Mouse (Mus musculus): ENCODE measurements at regions not wholly inside any gene's neighbourhood (a gene's known extent, or its start where the extent isn't known, plus 50 kb on each side); places are given as distances from the start of the nearest gene placed in this dataset.
A peak's percentile ranks its signal among the peaks of the same experiment; 100 is the strongest.
"Not testable (repeated sequence)": the region's sequence is repeated elsewhere in the genome, so short reads cannot be mapped to it uniquely, and the experiment has no call there.

DNA sequence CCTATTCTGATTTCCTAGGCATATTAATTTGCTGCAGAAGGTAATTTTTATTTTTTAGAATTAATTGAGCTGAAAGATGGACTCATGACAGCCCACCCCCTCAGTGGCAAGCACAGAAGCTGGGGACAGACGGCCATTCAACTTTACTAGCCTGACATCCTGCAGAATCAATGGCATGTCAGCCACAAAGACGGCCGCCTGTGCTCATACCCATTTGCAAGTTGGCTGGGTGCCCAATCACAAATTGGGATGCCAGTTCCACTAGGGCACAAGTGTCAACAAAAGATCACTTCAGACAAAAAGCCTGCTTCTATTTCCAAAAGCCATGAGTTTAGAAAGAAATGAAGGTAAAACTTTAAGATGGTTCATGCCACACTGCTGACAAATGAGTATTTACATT, 447.0 kb downstream of the Nova1 start:
- H3K4me2 ChIP-seq (replicated peaks): no peak overlapping the region
- H3K9ac ChIP-seq: no peak overlapping the region
- 64% methylated on average over 3 of the region's 3 CpGs for WGBS
- no peaks in the 10 kb centered on the region for H3K4me1 ChIP-seq (replicated peaks)
- H3K27me3 ChIP-seq (replicated peaks): no peaks in the 10 kb centered on the region
- ATAC-seq: no peak
- H3K9me3 ChIP-seq: no peaks in the 10 kb centered on the region
- no peak overlapping the region for H3K4me3 ChIP-seq (replicated peaks)
- no peaks in the 10 kb centered on the region for H3K36me3 ChIP-seq
- H3K27ac ChIP-seq: no peak overlapping the region

- WGBS: 74% methylated on average over 1 of the region's 1 CpGs
These were observed 485.4 kb downstream of the Nova1 start for GRCm38 (mm10) chr12:46333376-46333775.

DNA sequence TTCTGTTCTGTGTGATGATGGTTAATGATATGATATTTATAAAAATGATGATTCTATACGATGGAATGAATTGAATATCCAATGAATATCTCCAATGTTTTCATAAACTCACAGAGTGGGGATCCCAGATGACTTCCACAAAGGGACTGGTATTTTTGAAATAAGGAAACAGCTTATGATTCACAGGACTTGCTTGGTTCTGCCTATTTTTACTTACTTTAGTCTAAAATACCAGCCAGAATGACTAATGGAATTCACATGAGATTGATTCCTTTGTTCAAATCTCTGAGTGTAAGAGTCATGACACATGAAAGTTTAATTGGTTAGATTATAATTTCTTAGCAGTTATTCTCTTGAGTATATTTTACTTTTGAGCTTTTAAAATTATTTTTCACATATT, 490.9 kb downstream of the Nova1 start:
- H3K9ac ChIP-seq: no peak overlapping the region
- ATAC-seq: no peak
- H3K36me3 ChIP-seq: no peaks in the 10 kb centered on the region
- no peaks in the 10 kb centered on the region for H3K4me1 ChIP-seq (replicated peaks)
- H3K4me2 ChIP-seq (replicated peaks): no peak overlapping the region
- H3K27ac ChIP-seq: no peak overlapping the region
- no peak overlapping the region for H3K4me3 ChIP-seq (replicated peaks)
- H3K9me3 ChIP-seq: no peaks in the 10 kb centered on the region
- 78% methylated on average over 1 of the region's 1 CpGs for WGBS
- H3K27me3 ChIP-seq (replicated peaks): no peaks in the 10 kb centered on the region

More at GRCm38 (mm10) chr12:46333376-46333775, 485.4 kb downstream of the Nova1 start:
- no peak overlapping the region for H3K4me3 ChIP-seq (replicated peaks)
- no peak overlapping the region for H3K27ac ChIP-seq
- H3K9me3 ChIP-seq: no peaks in the 10 kb centered on the region
- H3K9ac ChIP-seq: no peak overlapping the region
- ATAC-seq: no peak
- H3K36me3 ChIP-seq: no peaks in the 10 kb centered on the region
- H3K27me3 ChIP-seq (replicated peaks): no peaks in the 10 kb centered on the region
- no peaks in the 10 kb centered on the region for H3K4me1 ChIP-seq (replicated peaks)
- H3K4me2 ChIP-seq (replicated peaks): no peak overlapping the region

DNA sequence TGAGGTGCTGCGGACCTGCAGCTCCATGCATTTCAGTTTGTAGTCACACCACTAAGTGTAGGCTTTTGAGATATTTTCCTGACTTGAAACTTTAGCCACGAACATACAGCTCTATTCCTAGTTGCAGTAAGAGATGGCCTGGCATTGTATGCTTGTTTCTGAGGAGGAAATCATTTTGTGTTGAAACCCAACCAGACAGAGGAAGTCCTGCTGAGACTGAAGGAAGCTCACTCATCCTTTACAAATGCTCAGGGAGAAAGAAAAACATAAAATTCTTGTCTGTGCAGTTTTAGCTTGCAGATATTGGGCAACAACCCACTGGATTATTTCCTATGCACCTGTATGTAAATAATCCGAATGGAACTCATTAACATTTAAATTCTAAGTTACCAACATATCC, 495.5 kb downstream of the Nova1 start:
- H3K4me3 ChIP-seq (replicated peaks): no peak overlapping the region
- H3K9ac ChIP-seq: no peak overlapping the region
- no peak for ATAC-seq
- 75% methylated on average over 3 of the region's 3 CpGs for WGBS
- H3K27ac ChIP-seq: no peak overlapping the region
- no peaks in the 10 kb centered on the region for H3K9me3 ChIP-seq
- no peak overlapping the region for H3K4me2 ChIP-seq (replicated peaks)
- H3K4me1 ChIP-seq (replicated peaks): no peaks in the 10 kb centered on the region
- no peaks in the 10 kb centered on the region for H3K36me3 ChIP-seq
- H3K27me3 ChIP-seq (replicated peaks): no peaks in the 10 kb centered on the region

DNA sequence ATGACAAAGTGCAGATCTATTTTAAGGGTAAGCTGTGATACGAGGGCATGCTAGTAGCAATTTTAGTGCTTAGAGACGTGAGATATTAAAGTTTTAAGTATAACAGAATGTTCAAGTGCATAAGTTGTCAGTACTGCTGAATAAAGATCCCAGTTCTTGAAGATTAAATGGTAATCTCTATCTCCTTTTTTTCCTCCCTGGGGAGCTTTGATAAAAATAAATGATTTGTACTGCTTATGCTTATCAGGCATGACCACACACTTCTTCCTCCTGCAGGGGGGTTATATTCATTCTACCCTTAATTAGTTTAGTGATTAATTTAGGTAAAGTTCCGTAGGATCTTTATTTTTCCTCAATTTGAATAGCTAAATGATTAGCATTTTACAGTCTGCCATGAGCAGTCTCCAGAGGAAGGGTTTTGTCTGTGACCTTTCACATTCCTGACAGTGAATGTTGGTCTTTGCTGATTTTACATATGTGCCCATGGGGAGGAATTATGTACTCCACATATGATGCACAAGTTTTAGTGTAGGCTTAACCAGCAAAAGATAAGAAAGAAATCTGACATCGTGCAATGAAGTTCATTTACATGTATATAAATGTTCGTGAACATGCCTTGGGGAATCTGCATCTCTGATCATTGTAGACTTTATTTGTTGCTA, 515.5 kb downstream of the Nova1 start:
- H3K4me2 ChIP-seq (replicated peaks): no peak overlapping the region
- 78% methylated on average over 5 of the region's 5 CpGs for WGBS
- H3K4me3 ChIP-seq (replicated peaks): no peak overlapping the region
- no peak overlapping the region for H3K27ac ChIP-seq
- no peaks in the 10 kb centered on the region for H3K27me3 ChIP-seq (replicated peaks)
- no peaks in the 10 kb centered on the region for H3K4me1 ChIP-seq (replicated peaks)
- no peaks in the 10 kb centered on the region for H3K36me3 ChIP-seq
- ATAC-seq: no peak
- H3K9me3 ChIP-seq: no peaks in the 10 kb centered on the region
- no peak overlapping the region for H3K9ac ChIP-seq

GRCm38 (mm10) chr12:46298926-46299325, 519.8 kb downstream of the Nova1 start:
- Histone ChIP-seq H3K27me3 (replicated peaks) (no peaks in the 10 kb centered on the region), H3K9ac (no peak overlapping the region), H3K4me3 (replicated peaks) (no peak overlapping the region), H3K4me2 (replicated peaks) (no peak overlapping the region), H3K9me3 (no peaks in the 10 kb centered on the region), H3K36me3 (no peaks in the 10 kb centered on the region), H3K27ac (no peak overlapping the region), H3K4me1 (replicated peaks) (no peaks in the 10 kb centered on the region)
- ATAC-seq: no peak
- WGBS: 82% methylated on average over 5 of the region's 5 CpGs

- 36% methylated on average over 3 of the region's 3 CpGs for WGBS
- Histone ChIP-seq H3K9ac (no peak overlapping the region), H3K27me3 (replicated peaks) (no peaks in the 10 kb centered on the region), H3K9me3 (no peaks in the 10 kb centered on the region), H3K36me3 (no peaks in the 10 kb centered on the region), H3K27ac (no peak overlapping the region), H3K4me1 (replicated peaks) (no peaks in the 10 kb centered on the region), H3K4me3 (replicated peaks) (no peak overlapping the region), H3K4me2 (replicated peaks) (no peak overlapping the region)
- no peak for ATAC-seq
These were observed 534.2 kb downstream of the Nova1 start for GRCm38 (mm10) chr12:46284519-46284918.

- no peak overlapping the region for H3K4me3 ChIP-seq (replicated peaks)
- no peaks in the 10 kb centered on the region for H3K36me3 ChIP-seq
- no peak overlapping the region for H3K27ac ChIP-seq
- no peak overlapping the region for H3K9ac ChIP-seq
- H3K4me2 ChIP-seq (replicated peaks): no peak overlapping the region
- no peaks in the 10 kb centered on the region for H3K27me3 ChIP-seq (replicated peaks)
- WGBS: 88% methylated on average over 1 of the region's 1 CpGs
- no peak for ATAC-seq
- H3K9me3 ChIP-seq: no peaks in the 10 kb centered on the region
- H3K4me1 ChIP-seq (replicated peaks): no peaks in the 10 kb centered on the region
These were observed 570.2 kb downstream of the Nova1 start for GRCm38 (mm10) chr12:46248402-46249018.

DNA sequence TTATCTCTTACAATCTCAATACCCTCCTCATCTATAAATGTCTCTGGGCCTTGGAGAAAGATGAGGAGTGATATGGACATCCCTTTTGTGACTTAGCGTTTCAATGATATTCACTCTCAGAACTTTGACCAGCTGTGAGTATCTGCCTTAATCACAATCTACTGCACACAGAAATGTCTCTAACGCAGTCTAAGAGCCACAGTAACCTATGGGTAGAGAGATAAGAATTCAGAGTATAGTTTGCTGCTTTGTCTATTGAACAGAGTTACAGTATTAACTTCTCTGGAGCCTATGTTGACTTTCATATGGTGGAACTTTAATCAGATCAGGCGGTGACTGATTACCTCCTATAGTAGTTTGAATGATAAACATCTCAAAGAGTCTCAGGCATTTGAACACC, 573.8 kb downstream of the Nova1 start:
- no peaks in the 10 kb centered on the region for H3K36me3 ChIP-seq
- H3K9ac ChIP-seq: no peak overlapping the region
- no peaks in the 10 kb centered on the region for H3K4me1 ChIP-seq (replicated peaks)
- no peaks in the 10 kb centered on the region for H3K9me3 ChIP-seq
- ATAC-seq: no peak
- no peak overlapping the region for H3K4me3 ChIP-seq (replicated peaks)
- no peak overlapping the region for H3K4me2 ChIP-seq (replicated peaks)
- no peak overlapping the region for H3K27ac ChIP-seq
- WGBS: 88% methylated on average over 3 of the region's 3 CpGs
- no peaks in the 10 kb centered on the region for H3K27me3 ChIP-seq (replicated peaks)

DNA sequence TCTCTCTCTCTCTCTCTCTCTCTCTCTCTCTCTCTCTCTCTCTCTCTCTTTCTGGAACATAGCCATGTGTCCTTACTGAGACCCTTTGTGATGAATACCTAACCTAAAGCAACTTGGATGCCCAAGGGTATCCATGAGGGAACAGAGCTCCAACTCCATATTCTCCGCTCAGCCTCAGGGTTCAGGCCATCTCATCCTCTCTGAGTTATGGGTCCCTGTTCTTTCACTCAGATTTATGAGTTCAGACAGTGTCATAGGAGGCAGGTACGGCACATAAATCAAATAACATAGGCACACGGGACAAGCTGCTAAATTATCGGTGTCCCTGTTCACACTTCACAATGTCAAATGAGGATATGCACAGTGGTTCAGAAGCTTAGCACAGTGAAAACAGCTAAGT, 586.4 kb downstream of the Nova1 start:
- no peak for ATAC-seq
- WGBS: 82% methylated on average over 4 of the region's 4 CpGs
- H3K36me3 ChIP-seq: no peaks in the 10 kb centered on the region

GRCm38 (mm10) chr12:46215328-46215727, 603.4 kb downstream of the Nova1 start:
- 56% methylated on average over 1 of the region's 1 CpGs for WGBS
- not testable (repeated sequence) for ATAC-seq; H3K4me3 ChIP-seq (replicated peaks); H3K4me2 ChIP-seq (replicated peaks); H3K27ac ChIP-seq; H3K27me3 ChIP-seq (replicated peaks); H3K9me3 ChIP-seq; H3K36me3 ChIP-seq; H3K9ac ChIP-seq; H3K4me1 ChIP-seq (replicated peaks)

More for the DNA sequence above, 586.4 kb downstream of the Nova1 start:
- Histone ChIP-seq H3K4me3 (replicated peaks) (no peak overlapping the region), H3K27me3 (replicated peaks) (no peaks in the 10 kb centered on the region), H3K27ac (no peak overlapping the region), H3K9ac (no peak overlapping the region), H3K9me3 (no peaks in the 10 kb centered on the region), H3K4me1 (replicated peaks) (no peaks in the 10 kb centered on the region), H3K4me2 (replicated peaks) (no peak overlapping the region)

DNA sequence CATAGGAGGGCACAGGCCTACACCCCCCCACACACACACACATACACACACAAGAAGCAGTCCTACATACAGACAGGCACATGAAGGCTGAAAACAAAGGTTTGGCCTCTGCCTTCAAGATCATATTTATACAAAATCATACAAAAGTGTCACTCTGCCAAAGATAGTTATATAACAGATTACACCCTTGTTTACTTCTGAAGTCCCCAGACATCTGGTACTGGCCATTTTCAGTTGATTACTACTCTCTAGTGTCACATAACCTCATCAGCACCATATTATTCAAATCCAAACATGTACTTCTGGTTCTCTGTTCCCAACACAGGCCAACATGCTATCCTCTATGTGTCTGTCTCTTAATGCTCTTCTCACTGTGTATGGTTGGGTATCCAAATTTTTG, 619.7 kb downstream of the Nova1 start:
- H3K27ac ChIP-seq: no peak overlapping the region
- no peaks in the 10 kb centered on the region for H3K27me3 ChIP-seq (replicated peaks)
- H3K4me3 ChIP-seq (replicated peaks): no peak overlapping the region
- no peaks in the 10 kb centered on the region for H3K36me3 ChIP-seq
- no peak overlapping the region for H3K4me2 ChIP-seq (replicated peaks)
- no peak for ATAC-seq
- no peak overlapping the region for H3K9ac ChIP-seq
- H3K4me1 ChIP-seq (replicated peaks): no peaks in the 10 kb centered on the region
- no peaks in the 10 kb centered on the region for H3K9me3 ChIP-seq

DNA sequence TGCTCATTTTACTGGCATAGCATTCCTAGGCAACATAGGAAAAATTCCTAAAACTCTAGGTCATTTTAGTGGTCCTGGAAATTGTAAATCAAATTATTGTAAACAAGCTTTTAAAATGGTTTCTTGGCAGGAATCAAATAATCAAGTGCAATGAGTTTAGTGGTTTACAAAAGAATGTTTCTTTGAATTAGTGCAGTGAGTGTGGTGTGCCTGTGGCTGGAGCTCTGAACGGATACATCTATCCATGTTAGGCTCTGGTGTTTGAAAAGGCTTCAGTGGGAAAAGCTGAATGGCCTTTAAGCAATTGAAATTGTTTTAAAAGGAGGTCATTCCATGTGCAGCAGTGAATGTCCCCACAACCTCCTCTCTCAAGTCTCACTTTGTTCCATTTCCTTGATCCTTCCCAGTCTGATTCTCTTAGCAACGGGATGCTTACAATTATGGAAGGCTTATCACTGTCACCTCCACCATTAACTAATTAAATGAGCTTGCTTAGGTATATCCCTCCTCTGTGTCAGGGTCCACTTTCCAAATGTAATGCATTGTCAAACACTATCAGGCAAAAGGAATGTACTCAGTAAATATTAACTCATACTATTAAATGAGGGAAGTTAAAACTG, 621.1 kb downstream of the Nova1 start:
- 18% methylated on average over 2 of the region's 2 CpGs for WGBS
- Histone ChIP-seq H3K9ac (no peak overlapping the region), H3K36me3 (no peaks in the 10 kb centered on the region), H3K4me1 (replicated peaks) (no peaks in the 10 kb centered on the region), H3K9me3 (no peaks in the 10 kb centered on the region), H3K4me2 (replicated peaks) (no peak overlapping the region), H3K4me3 (replicated peaks) (no peak overlapping the region), H3K27me3 (replicated peaks) (no peaks in the 10 kb centered on the region), H3K27ac (no peak overlapping the region)
- peak; percentile 47; the same call in 1 of the 2 replicates for ATAC-seq
